Mouse (Mus musculus): ENCODE measurements at regions not wholly inside any gene's neighbourhood (a gene's known extent, or its start where the extent isn't known, plus 50 kb on each side); places are given as distances from the start of the nearest gene placed in this dataset.
A peak's percentile ranks its signal among the peaks of the same experiment; 100 is the strongest.

- Histone ChIP-seq H3K36me3 (replicated peaks) (no peaks in the 10 kb centered on the region), H3K27me3 (no peaks in the 10 kb centered on the region), H3K4me3 (replicated peaks) (no peak overlapping the region), H3K27ac (no peak overlapping the region), H3K9me3 (no peaks in the 10 kb centered on the region), H3K9ac (0 out of 2 replicates have a peak overlapping the region, but pooled peaks have one; percentile 4), H3K4me2 (no peak overlapping the region), H3K4me1 (peaks cover 12% of the 10 kb centered on the region)
- no peak for ATAC-seq (ENCODE audit: low FRiP score)
- WGBS, result 90% methylated on average over 3 of the region's 3 CpGs
Observed at GRCm38 (mm10) chr6:91621437-91621836, 62.4 kb upstream of the Slc6a6 start.

GRCm38 (mm10) chr6:91622425-91622824 lies 61.4 kb upstream of the Slc6a6 start:
- Histone ChIP-seq H3K9me3 (no peaks in the 10 kb centered on the region), H3K27me3 (no peaks in the 10 kb centered on the region), H3K4me1 (peaks cover 5% of the 10 kb centered on the region), H3K4me3 (replicated peaks) (no peak overlapping the region), H3K27ac (no peak overlapping the region), H3K4me2 (no peak overlapping the region), H3K36me3 (replicated peaks) (no peaks in the 10 kb centered on the region), H3K9ac (no peak overlapping the region)
- 81% methylated on average over 3 of the region's 3 CpGs for WGBS
- ATAC-seq (ENCODE audit: low FRiP score), result no peak

GRCm38 (mm10) chr6:91623646-91624045 lies 60.2 kb upstream of the Slc6a6 start:
- Histone ChIP-seq H3K4me2 (no peak overlapping the region), H3K4me3 (replicated peaks) (no peak overlapping the region), H3K4me1 (no peaks in the 10 kb centered on the region), H3K27ac (no peak overlapping the region), H3K36me3 (replicated peaks) (no peaks in the 10 kb centered on the region), H3K27me3 (no peaks in the 10 kb centered on the region), H3K9me3 (no peaks in the 10 kb centered on the region), H3K9ac (no peak overlapping the region)
- ATAC-seq (ENCODE audit: low FRiP score), result no peak
- 89% methylated on average over 4 of the region's 4 CpGs for WGBS

DNA sequence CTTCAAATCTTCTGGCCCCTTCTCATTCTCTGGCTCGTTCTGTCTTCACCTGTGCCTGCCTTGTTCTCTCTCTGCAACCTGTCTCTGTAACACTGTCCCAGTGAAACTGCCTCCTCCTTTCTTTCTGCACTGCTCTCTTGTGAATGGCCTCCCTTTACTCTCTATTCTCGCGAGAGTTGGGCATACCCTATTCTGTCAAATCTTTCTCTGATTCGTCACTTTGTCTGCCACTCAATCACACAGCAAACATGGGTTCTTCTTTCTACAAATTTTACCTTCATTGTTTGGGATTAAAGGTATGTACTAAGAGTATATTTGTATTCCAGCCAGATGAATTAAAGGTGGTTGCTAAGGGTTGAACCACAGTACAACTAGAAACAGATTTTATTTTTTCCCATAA lies 54.6 kb upstream of the Slc6a6 start:
- no peaks in the 10 kb centered on the region for H3K4me1 ChIP-seq
- H3K27me3 ChIP-seq, result no peaks in the 10 kb centered on the region
- no peaks in the 10 kb centered on the region for H3K36me3 ChIP-seq (replicated peaks)
- no peak overlapping the region for H3K4me3 ChIP-seq (replicated peaks)
- 94% methylated on average over 4 of the region's 4 CpGs for WGBS
- H3K9ac ChIP-seq, result no peak overlapping the region
- no peak for ATAC-seq (ENCODE audit: low FRiP score)
- H3K4me2 ChIP-seq, result no peak overlapping the region
- H3K27ac ChIP-seq, result no peak overlapping the region
- 0 out of 2 replicates have a peak, but pooled peaks cover 4% of the 10 kb centered on the region for H3K9me3 ChIP-seq

- no peak overlapping the region for H3K27ac ChIP-seq
- H3K4me2 ChIP-seq, result no peak overlapping the region
- no peak overlapping the region for H3K4me3 ChIP-seq (replicated peaks)
- H3K9me3 ChIP-seq, result 0 out of 2 replicates have a peak, but pooled peaks cover 4% of the 10 kb centered on the region
- H3K36me3 ChIP-seq (replicated peaks), result no peaks in the 10 kb centered on the region
- H3K9ac ChIP-seq, result no peak overlapping the region
- H3K27me3 ChIP-seq, result no peaks in the 10 kb centered on the region
- WGBS, result 93% methylated on average over 6 of the region's 6 CpGs
- no peak for ATAC-seq (ENCODE audit: low FRiP score)
- no peaks in the 10 kb centered on the region for H3K4me1 ChIP-seq
Observed at GRCm38 (mm10) chr6:91631261-91631660, 52.6 kb upstream of the Slc6a6 start.
